Comparison of ENCODE assay signal across 20 mouse cellular contexts in the genomic region with DNA sequence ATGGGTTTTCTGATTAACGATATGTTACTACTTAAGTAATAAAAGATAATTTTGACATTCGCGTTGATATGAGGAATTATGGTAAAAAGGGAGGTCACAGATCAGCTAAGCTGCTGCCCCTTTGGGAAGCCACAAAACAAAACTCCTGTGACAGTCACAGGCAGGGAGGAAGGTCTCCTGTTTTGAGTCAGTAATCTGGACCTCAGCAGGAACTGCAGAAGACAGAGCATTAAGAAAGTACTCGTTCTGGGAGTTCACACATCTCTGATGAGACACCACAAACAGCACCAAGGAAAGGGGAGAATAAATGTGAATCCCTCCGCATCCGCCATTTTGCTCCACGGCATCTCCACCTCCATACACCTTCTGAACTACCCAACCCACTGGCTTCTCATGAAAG.
DNase-seq lines count a peak whose midpoint lies in the region; ATAC-seq and TF ChIP-seq lines count a peak whose summit lies in the region.
"Had no signal": no experiment of that assay in that cellular context is flagged by ENCODE, and none has a peak within 500 bp of the region (broad histone marks: within the 10 kb centered on the region; RNA-seq: fewer than 3 reads in every experiment).

No protein-coding gene starts in this region.

- H3K27me3 ChIP-seq in E14TG2a.4 (ENCODE audit: insufficient read depth, low read length) = no peaks in the 10 kb centered on the region
- H3K27me3 ChIP-seq in intestine, embryonic 15.5 days (replicated peaks) = no peaks in the 10 kb centered on the region
- H3K27me3 ChIP-seq: embryonic facial prominence, embryonic 12.5 days; forebrain, embryonic 13.5 days had no signal

- no peak overlapping the region for H3K4me2 ChIP-seq in intestine, embryonic 15.5 days (replicated peaks)
- H3K4me2 ChIP-seq: embryonic facial prominence, embryonic 12.5 days; forebrain, embryonic 13.5 days had no signal

- DNase-seq in ES-CJ7 (ENCODE audit: low read depth, low spot score) (peak; percentile 39), R1 (ENCODE audit: low read depth, low spot score) (peak; percentile 60)
- no peak for DNase-seq in layer of hippocampus, adult 9-11 months
- DNase-seq in Muller cell, postnatal 12 days (ENCODE audit: inconsistent ontology term) = no peak
- DNase-seq: adrenal gland, adult 2 months; adrenal gland, postnatal 10 days; adrenal gland, postnatal 25 days; cerebellum, adult 11 months; cerebellum, adult 18-20 months; cerebellum, adult 8-10 months; cerebellum, adult 9-11 months; cerebellum, postnatal 14 days had no signal

- H3K9me3 ChIP-seq in E14TG2a.4 (ENCODE audit: low read length) = no peaks in the 10 kb centered on the region
- no peaks in the 10 kb centered on the region for H3K9me3 ChIP-seq in intestine, embryonic 15.5 days
- H3K9me3 ChIP-seq: embryonic facial prominence, embryonic 10.5 days; embryonic facial prominence, embryonic 12.5 days; forebrain, embryonic 13.5 days; G1E had no signal

- H3K4me3 ChIP-seq in E14TG2a.4 (replicated peaks; ENCODE audit: low read length) = peak overlapping the region; percentile 61
- H3K4me3 ChIP-seq in intestine, embryonic 15.5 days (replicated peaks) = no peak overlapping the region
- H3K4me3 ChIP-seq: embryonic facial prominence, embryonic 10.5 days; embryonic facial prominence, embryonic 12.5 days; forebrain, embryonic 13.5 days had no signal

- H3K9ac ChIP-seq in intestine, embryonic 15.5 days = no peak overlapping the region
- H3K9ac ChIP-seq: embryonic facial prominence, embryonic 12.5 days; forebrain, embryonic 13.5 days had no signal

- peaks cover 4% of the 10 kb centered on the region; the same call in 1 of the 2 replicates for H3K36me3 ChIP-seq in E14TG2a.4 (ENCODE audit: insufficient read depth, low read length)
- no peaks in the 10 kb centered on the region for H3K36me3 ChIP-seq in intestine, embryonic 15.5 days
- H3K36me3 ChIP-seq: embryonic facial prominence, embryonic 10.5 days; embryonic facial prominence, embryonic 12.5 days had no signal

- WGBS in intestine, embryonic 15.5 days = 82% methylated on average over 7 of the region's 7 CpGs

- no peak for TF ChIP-seq CTCF in E14TG2a.4 (conservative IDR thresholded peaks at IDR 0.05; ENCODE audit: low read length)

- H3K27ac ChIP-seq in intestine, embryonic 15.5 days = no peak overlapping the region
- H3K27ac ChIP-seq: embryonic facial prominence, embryonic 10.5 days; embryonic facial prominence, embryonic 12.5 days; forebrain, embryonic 13.5 days had no signal

- peaks cover 72% of the 10 kb centered on the region for H3K4me1 ChIP-seq in E14TG2a.4 (replicated peaks; ENCODE audit: low read depth, low read length)
- no peaks in the 10 kb centered on the region for H3K4me1 ChIP-seq in intestine, embryonic 15.5 days (replicated peaks)

- no peak for ATAC-seq in granulocyte monocyte progenitor cell, adult 5-6 weeks (replicated peaks; ENCODE audit: poor library complexity, severe bottlenecking)
- ATAC-seq in intestine, embryonic 15.5 days = no peak
- ATAC-seq: forebrain, embryonic 13.5 days; forebrain, embryonic 16.5 days had no signal

Comparison
In these comparisons a context has a peak if more than half of its experiments do, and no peak if none do; other contexts are left out.
1. DNase-seq: peak in ES-CJ7 (single experiment) and R1 (single experiment); none in layer of hippocampus, adult 9-11 months (single experiment) and Muller cell, postnatal 12 days (single experiment).